Mouse (Mus musculus) neural tube, embryonic 14.5 days (tissue): ENCODE measurements around the gene Ckap5. TPM values are rescaled to one million over a fixed set of nuclear protein-coding genes. Genes with fewer than 3 reads are reported as not detected.
"Not testable (repeated sequence)": the region's sequence is repeated elsewhere in the genome, so short reads cannot be mapped to it uniquely, and the experiment has no call there.

ENCODE experiments used
- ATAC-seq: fragments of 200-750 bp; cut with Nextera tagmentation; 2 replicates; pipeline ENCODE4 v1.8.0; 2017; ENCODE audit warnings: low read depth, mild to moderate bottlenecking, moderate TSS enrichment, moderate library complexity
- H3K27ac ChIP-seq: fragments of 300-500 bp; sonication (generic); 2 replicates; pipeline ENCODE4 v1.5.1; 2014; ENCODE audit warnings: low read depth, mild to moderate bottlenecking, control low read depth, low read length, moderate library complexity, mixed read lengths
- H3K27me3 ChIP-seq: fragments of 300-500 bp; sonication (generic); 2 replicates; pipeline ENCODE4 v1.6.1; 2014; ENCODE audit warnings: low read length; ENCODE audit not compliant: control insufficient read depth, insufficient read depth
- H3K36me3 ChIP-seq: fragments of 300-500 bp; sonication (generic); 2 replicates; pipeline ENCODE4 v1.6.1; 2014; ENCODE audit warnings: low read length, mixed read lengths; ENCODE audit not compliant: control insufficient read depth, insufficient read depth
- H3K4me1 ChIP-seq: fragments of 300-500 bp; sonication (generic); 2 replicates; pipeline ENCODE4 v1.6.1; 2014; ENCODE audit warnings: low read length; ENCODE audit not compliant: control insufficient read depth, insufficient read depth
- H3K4me2 ChIP-seq: fragments of 300-500 bp; sonication (generic); 2 replicates; pipeline ENCODE4 v1.6.1; 2014; ENCODE audit warnings: mild to moderate bottlenecking, low read depth, low read length, control low read depth
- H3K4me3 ChIP-seq: fragments of 300-500 bp; sonication (generic); 2 replicates; pipeline ENCODE4 v1.5.1; 2014; ENCODE audit warnings: low read depth, low read length, control low read depth, mixed read lengths
- H3K9ac ChIP-seq: fragments of 300-500 bp; sonication (generic); replicated peaks from 2 replicates; pipeline ENCODE4 v1.6.1; 2014; ENCODE audit warnings: low read depth, mild to moderate bottlenecking, control low read depth, low read length, mixed read lengths
- H3K9me3 ChIP-seq: fragments of 300-500 bp; sonication (generic); 2 replicates; pipeline ENCODE4 v1.6.1; 2016; ENCODE audit warnings: low read length; ENCODE audit not compliant: control insufficient read depth
- WGBS: fragments of 180-500 bp; shearing (Covaris S2); extraction: QIAGEN DNeasy Blood & Tissue Kit; methylation state at CpG from one replicate; pipeline ENCODE4 v1.1.7; 2014; 5-methylcytosine and 5-hydroxymethylcytosine counted together
- polyA plus RNA-seq: library from polyadenylated mRNA; unstranded; fragments of >200 nt; fragmentation: Nextera tagmentation; extraction: Ambion mirVana; gene quantifications from 2 replicates; pipeline ENCODE4 v1.2.1, GENCODE M21; 2014

Gene Ckap5
- polyA plus RNA-seq, result 117 and 123 TPM in 2 replicates

GRCm38 (mm10) chr2:91526294-91527146, at the start of gene Ckap5:
Ckap5 (plus strand) TSS chr2:91526762.
- peak within 1 kb of the TSS; percentile 96 for H3K4me3 ChIP-seq
- H3K4me1 ChIP-seq, result peaks cover 3% of the 10 kb centered on the region; the same call in 1 of the 2 replicates
- ATAC-seq, result peak; percentile 99
- WGBS, result 2% methylated on average over 60 of the region's 64 CpGs
- no peaks in the 10 kb centered on the region for H3K36me3 ChIP-seq
- H3K9me3 ChIP-seq, result no peaks in the 10 kb centered on the region
- no peaks in the 10 kb centered on the region for H3K27me3 ChIP-seq
- peak within 1 kb of the TSS; percentile 76 for H3K4me2 ChIP-seq
- peak within 1 kb of the TSS; percentile 85 for H3K27ac ChIP-seq
- peak within 1 kb of the TSS; percentile 95 for H3K9ac ChIP-seq

DNA sequence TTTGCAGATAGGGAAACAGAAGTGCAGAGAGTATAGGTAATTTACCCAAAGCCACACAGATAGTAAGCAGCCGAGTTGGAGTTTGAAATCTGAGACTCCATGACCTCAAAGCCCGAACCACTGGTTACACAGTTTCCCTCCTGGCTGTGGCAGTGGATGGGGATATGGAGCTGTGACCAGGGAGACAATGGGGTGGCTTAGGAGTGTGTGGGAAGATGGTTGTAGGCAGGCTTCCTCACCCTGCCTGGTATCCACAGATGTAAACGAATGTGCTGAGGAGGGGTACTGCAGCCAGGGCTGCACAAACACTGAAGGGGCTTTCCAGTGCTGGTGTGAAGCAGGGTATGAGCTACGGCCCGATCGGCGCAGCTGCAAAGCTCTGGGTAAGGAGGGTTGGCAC, 49.7 kb upstream of the Ckap5 start:
- Histone ChIP-seq H3K9me3 (no peaks in the 10 kb centered on the region), H3K27ac (no peak overlapping the region), H3K36me3 (no peaks in the 10 kb centered on the region; the same call in 1 of the 2 replicates), H3K4me2 (no peak overlapping the region), H3K4me3 (no peak overlapping the region), H3K9ac (no peak overlapping the region), H3K4me1 (0 out of 2 replicates have a peak, but pooled peaks cover 3% of the 10 kb centered on the region), H3K27me3 (no peaks in the 10 kb centered on the region)
- no peak for ATAC-seq
- 95% methylated on average over 7 of the region's 7 CpGs for WGBS

DNA sequence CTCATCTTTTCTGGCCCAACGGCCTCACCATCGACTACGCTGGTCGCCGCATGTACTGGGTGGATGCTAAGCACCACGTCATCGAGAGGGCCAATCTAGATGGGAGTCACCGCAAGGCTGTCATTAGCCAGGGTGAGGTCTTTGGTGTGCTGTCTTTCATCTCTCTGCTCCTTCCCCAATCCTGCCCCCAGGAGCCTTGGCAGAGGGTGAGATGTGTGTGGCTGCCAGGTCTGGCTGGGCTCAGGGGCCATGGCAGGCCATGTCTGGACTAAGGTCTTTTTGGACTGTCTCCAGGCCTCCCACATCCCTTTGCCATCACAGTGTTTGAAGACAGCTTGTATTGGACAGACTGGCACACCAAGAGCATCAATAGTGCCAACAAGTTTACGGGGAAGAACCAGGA, 46.2 kb upstream of the Ckap5 start:
- H3K36me3 ChIP-seq, result no peaks in the 10 kb centered on the region
- H3K4me1 ChIP-seq, result no peaks in the 10 kb centered on the region
- H3K9ac ChIP-seq, result no peak overlapping the region
- no peaks in the 10 kb centered on the region for H3K9me3 ChIP-seq
- H3K27ac ChIP-seq, result no peak overlapping the region
- ATAC-seq, result 0 out of 2 replicates have a peak, but pooled peaks have one; percentile 18
- H3K27me3 ChIP-seq, result no peaks in the 10 kb centered on the region
- no peak overlapping the region for H3K4me3 ChIP-seq
- H3K4me2 ChIP-seq, result no peak overlapping the region
- WGBS, result 95% methylated on average over 9 of the region's 9 CpGs

GRCm38 (mm10) chr2:91480805-91481514, 45.6 kb upstream of the Ckap5 start:
- no peak overlapping the region for H3K4me2 ChIP-seq
- H3K9ac ChIP-seq, result no peak overlapping the region
- no peaks in the 10 kb centered on the region for H3K36me3 ChIP-seq
- H3K4me1 ChIP-seq, result no peaks in the 10 kb centered on the region
- WGBS, result 68% methylated on average over 6 of the region's 6 CpGs
- no peak overlapping the region for H3K4me3 ChIP-seq
- no peaks in the 10 kb centered on the region for H3K27me3 ChIP-seq
- no peaks in the 10 kb centered on the region for H3K9me3 ChIP-seq
- H3K27ac ChIP-seq, result no peak overlapping the region
- ATAC-seq, result peak; percentile 87

DNA sequence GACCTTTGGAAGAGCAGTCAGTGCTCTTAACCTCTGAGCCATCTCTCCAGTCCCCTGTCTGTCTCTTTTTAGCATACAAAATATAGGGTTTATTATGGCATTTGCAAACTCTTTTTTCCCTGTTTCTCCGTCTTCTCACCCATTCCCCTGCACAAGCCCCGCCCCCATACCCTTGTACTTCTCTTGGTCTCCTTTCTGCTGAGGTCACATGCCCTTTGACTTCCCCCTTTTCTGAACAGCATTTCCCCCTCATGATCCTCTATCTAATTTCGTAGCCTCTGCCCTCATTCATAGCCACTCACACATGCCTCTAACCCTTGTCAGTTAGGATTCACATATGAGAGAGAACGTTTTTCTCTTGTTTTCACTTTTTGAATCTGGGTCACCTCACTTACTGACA, 41.9 kb upstream of the Ckap5 start:
- Histone ChIP-seq H3K4me3 (no peak overlapping the region), H3K9ac (no peak overlapping the region), H3K4me1 (no peaks in the 10 kb centered on the region), H3K27me3 (no peaks in the 10 kb centered on the region), H3K27ac (no peak overlapping the region), H3K36me3 (no peaks in the 10 kb centered on the region), H3K9me3 (no peaks in the 10 kb centered on the region), H3K4me2 (no peak overlapping the region)
- 85% methylated on average over 4 of the region's 4 CpGs for WGBS
- ATAC-seq, result no peak

GRCm38 (mm10) chr2:91485256-91485655, 41.3 kb upstream of the Ckap5 start:
- Histone ChIP-seq H3K4me3 (no peak overlapping the region), H3K27ac (no peak overlapping the region), H3K36me3 (no peaks in the 10 kb centered on the region), H3K4me1 (no peaks in the 10 kb centered on the region), H3K27me3 (no peaks in the 10 kb centered on the region), H3K9ac (no peak overlapping the region), H3K4me2 (no peak overlapping the region), H3K9me3 (no peaks in the 10 kb centered on the region)
- WGBS, result 88% methylated on average over 6 of the region's 6 CpGs
- ATAC-seq, result no peak

DNA sequence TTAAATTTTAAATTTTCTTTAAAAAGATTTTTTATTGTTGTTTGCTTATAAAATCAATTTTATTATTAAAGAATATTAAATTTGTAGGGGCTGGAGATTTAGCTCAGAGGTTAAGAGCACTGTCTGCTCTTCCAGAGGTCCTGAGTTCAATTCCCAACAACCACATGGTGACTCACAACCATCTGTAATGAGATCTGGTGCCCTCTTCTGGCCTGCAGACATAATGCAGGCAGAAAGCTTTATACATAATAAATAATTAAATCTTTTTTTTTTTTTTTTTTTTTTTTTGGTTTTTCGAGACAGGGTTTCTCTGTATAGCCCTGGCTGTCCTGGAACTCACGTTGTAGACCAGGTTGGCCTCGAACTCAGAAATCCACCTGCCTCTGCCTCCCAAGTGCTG, 39.3 kb upstream of the Ckap5 start:
- H3K4me2 ChIP-seq, H3K9me3 ChIP-seq, H3K27me3 ChIP-seq, H3K4me3 ChIP-seq, ATAC-seq, H3K9ac ChIP-seq, H3K27ac ChIP-seq, H3K4me1 ChIP-seq, H3K36me3 ChIP-seq: not testable (repeated sequence)
- WGBS, result 82% methylated on average over 2 of the region's 3 CpGs

- 94% methylated on average over 12 of the region's 12 CpGs for WGBS
- Histone ChIP-seq H3K9ac (no peak overlapping the region), H3K36me3 (0 out of 2 replicates have a peak, but pooled peaks cover 3% of the 10 kb centered on the region), H3K4me1 (no peaks in the 10 kb centered on the region), H3K4me3 (no peak overlapping the region), H3K4me2 (no peak overlapping the region), H3K27ac (no peak overlapping the region), H3K27me3 (no peaks in the 10 kb centered on the region), H3K9me3 (no peaks in the 10 kb centered on the region)
- ATAC-seq, result no peak
These were observed 34.4 kb upstream of the Ckap5 start for GRCm38 (mm10) chr2:91492071-91492635.

- ATAC-seq, result no peak
- 0 out of 2 replicates have a peak, but pooled peaks cover 3% of the 10 kb centered on the region for H3K36me3 ChIP-seq
- no peaks in the 10 kb centered on the region for H3K9me3 ChIP-seq
- H3K4me2 ChIP-seq, result no peak overlapping the region
- no peak overlapping the region for H3K4me3 ChIP-seq
- no peaks in the 10 kb centered on the region for H3K4me1 ChIP-seq
- no peak overlapping the region for H3K9ac ChIP-seq
- no peaks in the 10 kb centered on the region for H3K27me3 ChIP-seq
- no peak overlapping the region for H3K27ac ChIP-seq
- WGBS, result 92% methylated on average over 9 of the region's 9 CpGs
These were observed 32.6 kb upstream of the Ckap5 start for GRCm38 (mm10) chr2:91493981-91494380.
